Mouse (Mus musculus): ENCODE measurements around the gene Zfp963. TPM values are rescaled to one million over a fixed set of nuclear protein-coding genes. Genes with fewer than 3 reads are reported as not detected.

Zfp963 gene
- polyA plus RNA-seq, 1 experiment from 2014 or later = 5.6 TPM

GRCm38 (mm10) chr8:69771221-69771620 lies 21.5 kb upstream of the Zfp963 start:
- Histone ChIP-seq H3K4me2 (ENCODE audit: low read length) (no peak overlapping the region), H3K9ac (ENCODE audit: low read length) (no peak overlapping the region), H3K27ac (ENCODE audit: low read depth) (no peak overlapping the region), H3K4me3 (ENCODE audit: low read depth, low read length) (no peak overlapping the region), H3K4me1 (replicated peaks; ENCODE audit: control insufficient read depth, insufficient read depth, low read length) (peaks cover 20% of the 10 kb centered on the region), H3K9me3 (ENCODE audit: control insufficient read depth, low read length) (peaks cover 2% of the 10 kb centered on the region; the same call in 1 of the 2 replicates), H3K36me3 (ENCODE audit: control insufficient read depth, insufficient read depth, low read length) (peaks cover 42% of the 10 kb centered on the region), H3K27me3 (replicated peaks; ENCODE audit: control insufficient read depth, insufficient read depth, low read length) (no peaks in the 10 kb centered on the region)
- DNase-seq (ENCODE audit: low spot score) (peak; percentile 42), ATAC-seq (replicated peaks; ENCODE audit: low FRiP score, low TSS enrichment, low read depth) (no peak)
- 83% methylated on average over 9 of the region's 9 CpGs for WGBS

- 94% methylated on average over 4 of the region's 4 CpGs for WGBS
- Histone ChIP-seq H3K27ac (ENCODE audit: low read depth) (no peak overlapping the region), H3K9me3 (ENCODE audit: control insufficient read depth, low read length) (peaks cover 2% of the 10 kb centered on the region; the same call in 1 of the 2 replicates), H3K4me3 (ENCODE audit: low read depth, low read length) (no peak overlapping the region), H3K4me1 (replicated peaks; ENCODE audit: control insufficient read depth, insufficient read depth, low read length) (no peaks in the 10 kb centered on the region), H3K9ac (ENCODE audit: low read length) (no peak overlapping the region), H3K36me3 (ENCODE audit: control insufficient read depth, insufficient read depth, low read length) (peaks cover 68% of the 10 kb centered on the region), H3K4me2 (ENCODE audit: low read length) (no peak overlapping the region), H3K27me3 (replicated peaks; ENCODE audit: control insufficient read depth, insufficient read depth, low read length) (no peaks in the 10 kb centered on the region)
- ATAC-seq (replicated peaks; ENCODE audit: low FRiP score, low TSS enrichment, low read depth) (no peak), DNase-seq (ENCODE audit: low spot score) (peak; percentile 20)
Measured at GRCm38 (mm10) chr8:69761814-69762445, 12.2 kb upstream of the Zfp963 start.

DNA sequence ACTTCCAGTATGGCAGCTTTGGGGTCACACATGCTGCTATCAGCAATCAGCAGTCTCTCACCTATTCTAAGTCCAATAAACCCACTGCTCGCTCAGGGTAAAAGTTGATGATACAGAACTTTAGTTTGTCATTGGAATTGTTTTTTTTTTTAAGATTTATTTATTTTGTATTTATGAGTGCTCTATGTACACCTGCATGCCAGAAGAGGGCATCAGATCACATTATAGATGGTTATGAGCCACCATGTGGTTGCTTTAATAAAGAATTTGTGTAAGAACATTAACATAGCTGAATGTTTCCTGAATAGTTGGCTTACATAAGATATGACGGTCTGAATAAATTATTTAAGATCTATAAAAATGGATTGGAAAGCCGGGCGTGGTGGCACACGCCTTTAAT lies 8.5 kb upstream of the Zfp963 start:
- WGBS = 95% methylated on average over 5 of the region's 5 CpGs
- ATAC-seq (replicated peaks; ENCODE audit: low FRiP score, low TSS enrichment, low read depth) (no peak), DNase-seq (ENCODE audit: low spot score) (no peak)
- Histone ChIP-seq H3K9ac (ENCODE audit: low read length) (no peak overlapping the region), H3K4me1 (replicated peaks; ENCODE audit: control insufficient read depth, insufficient read depth, low read length) (no peaks in the 10 kb centered on the region), H3K36me3 (ENCODE audit: control insufficient read depth, insufficient read depth, low read length) (peaks cover 47% of the 10 kb centered on the region), H3K4me2 (ENCODE audit: low read length) (no peak overlapping the region), H3K27ac (ENCODE audit: low read depth) (no peak overlapping the region), H3K9me3 (ENCODE audit: control insufficient read depth, low read length) (no peaks in the 10 kb centered on the region), H3K27me3 (replicated peaks; ENCODE audit: control insufficient read depth, insufficient read depth, low read length) (no peaks in the 10 kb centered on the region), H3K4me3 (ENCODE audit: low read depth, low read length) (no peak overlapping the region)

GRCm38 (mm10) chr8:69752437-69752836 lies 2.7 kb upstream of the Zfp963 start:
- ATAC-seq (replicated peaks; ENCODE audit: low FRiP score, low TSS enrichment, low read depth) = no peak
- 87% methylated on average over 2 of the region's 2 CpGs for WGBS
- Histone ChIP-seq H3K36me3 (ENCODE audit: control insufficient read depth, insufficient read depth, low read length) (peaks cover 18% of the 10 kb centered on the region; the same call in 1 of the 2 replicates), H3K4me3 (ENCODE audit: low read depth, low read length) (no peak overlapping the region), H3K9ac (ENCODE audit: low read length) (no peak overlapping the region), H3K27ac (ENCODE audit: low read depth) (no peak overlapping the region), H3K9me3 (ENCODE audit: control insufficient read depth, low read length) (no peaks in the 10 kb centered on the region), H3K4me2 (ENCODE audit: low read length) (no peak overlapping the region), H3K4me1 (replicated peaks; ENCODE audit: control insufficient read depth, insufficient read depth, low read length) (peaks cover 7% of the 10 kb centered on the region), H3K27me3 (replicated peaks; ENCODE audit: control insufficient read depth, insufficient read depth, low read length) (no peaks in the 10 kb centered on the region)
- peak; percentile 16 for DNase-seq (ENCODE audit: low spot score)

- DNase-seq (ENCODE audit: low spot score) = no peak
Measured at GRCm38 (mm10) chr8:69741231-69741630, 8.5 kb downstream of the Zfp963 start.

DNA sequence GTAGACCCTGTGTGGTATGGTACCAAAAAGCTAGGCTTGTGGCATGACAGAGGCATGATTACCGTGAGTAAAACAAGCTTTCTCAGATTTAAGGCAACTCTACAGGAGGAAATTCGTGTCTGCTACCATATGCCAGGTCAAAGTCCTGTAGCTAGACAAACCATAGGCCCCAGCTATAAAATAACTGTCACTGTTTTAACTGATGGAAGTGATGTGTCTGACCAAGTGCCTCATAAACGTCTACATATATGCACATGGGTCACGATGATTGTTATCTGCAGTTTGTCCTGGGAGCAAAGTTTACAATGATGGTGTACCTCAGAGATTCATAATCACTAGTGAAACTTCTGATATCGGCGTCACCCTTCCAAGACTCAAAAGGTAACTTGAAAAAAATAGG lies 9.0 kb downstream of the Zfp963 start:
- no peak overlapping the region for H3K4me2 ChIP-seq (ENCODE audit: low read length)
- DNase-seq (ENCODE audit: low spot score) (no peak), ATAC-seq (replicated peaks; ENCODE audit: low FRiP score, low TSS enrichment, low read depth) (no peak)
- H3K36me3 ChIP-seq (ENCODE audit: control insufficient read depth, insufficient read depth, low read length) = peaks cover 13% of the 10 kb centered on the region
- H3K27ac ChIP-seq (ENCODE audit: low read depth) = no peak overlapping the region
- WGBS = 73% methylated on average over 6 of the region's 6 CpGs
- no peak overlapping the region for H3K4me3 ChIP-seq (ENCODE audit: low read depth, low read length)
- H3K27me3 ChIP-seq (replicated peaks; ENCODE audit: control insufficient read depth, insufficient read depth, low read length) = no peaks in the 10 kb centered on the region
- H3K4me1 ChIP-seq (replicated peaks; ENCODE audit: control insufficient read depth, insufficient read depth, low read length) = no peaks in the 10 kb centered on the region
- H3K9me3 ChIP-seq (ENCODE audit: control insufficient read depth, low read length) = no peaks in the 10 kb centered on the region
- H3K9ac ChIP-seq (ENCODE audit: low read length) = no peak overlapping the region

More at GRCm38 (mm10) chr8:69741231-69741630, 8.5 kb downstream of the Zfp963 start:
- ATAC-seq (replicated peaks; ENCODE audit: low FRiP score, low TSS enrichment, low read depth) = no peak
- Histone ChIP-seq H3K9me3 (ENCODE audit: control insufficient read depth, low read length) (no peaks in the 10 kb centered on the region), H3K9ac (ENCODE audit: low read length) (no peak overlapping the region), H3K4me2 (ENCODE audit: low read length) (no peak overlapping the region), H3K4me3 (ENCODE audit: low read depth, low read length) (no peak overlapping the region), H3K27ac (ENCODE audit: low read depth) (no peak overlapping the region), H3K27me3 (replicated peaks; ENCODE audit: control insufficient read depth, insufficient read depth, low read length) (no peaks in the 10 kb centered on the region), H3K36me3 (ENCODE audit: control insufficient read depth, insufficient read depth, low read length) (peaks cover 13% of the 10 kb centered on the region), H3K4me1 (replicated peaks; ENCODE audit: control insufficient read depth, insufficient read depth, low read length) (no peaks in the 10 kb centered on the region)
- 69% methylated on average over 2 of the region's 2 CpGs for WGBS

- Histone ChIP-seq H3K4me1 (replicated peaks; ENCODE audit: control insufficient read depth, insufficient read depth, low read length) (no peaks in the 10 kb centered on the region), H3K4me3 (ENCODE audit: low read depth, low read length) (no peak overlapping the region), H3K27ac (ENCODE audit: low read depth) (no peak overlapping the region), H3K27me3 (replicated peaks; ENCODE audit: control insufficient read depth, insufficient read depth, low read length) (no peaks in the 10 kb centered on the region), H3K36me3 (ENCODE audit: control insufficient read depth, insufficient read depth, low read length) (no peaks in the 10 kb centered on the region), H3K9ac (ENCODE audit: low read length) (no peak overlapping the region), H3K9me3 (ENCODE audit: control insufficient read depth, low read length) (no peaks in the 10 kb centered on the region), H3K4me2 (ENCODE audit: low read length) (no peak overlapping the region)
- WGBS = 72% methylated on average over 1 of the region's 1 CpGs
- DNase-seq (ENCODE audit: low spot score) (no peak), ATAC-seq (replicated peaks; ENCODE audit: low FRiP score, low TSS enrichment, low read depth) (no peak)
Measured at GRCm38 (mm10) chr8:69735495-69735894, 14.3 kb downstream of the Zfp963 start.

DNA sequence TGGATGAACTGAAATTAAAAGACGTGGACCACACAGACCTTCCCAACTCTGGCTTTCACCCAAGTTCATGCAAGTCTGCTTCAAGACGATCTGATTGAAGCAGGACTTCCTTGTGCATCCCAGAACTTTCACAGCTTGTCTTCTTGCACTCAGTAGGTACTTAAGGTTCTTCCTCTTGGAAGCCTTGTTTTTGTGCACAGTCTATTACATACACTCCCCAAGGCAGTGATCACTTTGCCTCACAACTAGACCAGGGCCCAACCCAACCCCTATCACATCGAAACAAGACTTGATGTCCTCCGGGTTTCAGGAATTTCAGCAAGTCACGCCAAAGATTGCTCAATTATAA lies 32.6 kb downstream of the Zfp963 start:
- H3K4me2 ChIP-seq (ENCODE audit: low read length) = peak overlapping the region; percentile 44
- no peak overlapping the region for H3K9ac ChIP-seq (ENCODE audit: low read length)
- ATAC-seq (replicated peaks; ENCODE audit: low FRiP score, low TSS enrichment, low read depth) = peak; percentile 38; the same call in 1 of the 2 replicates
- no peaks in the 10 kb centered on the region for H3K9me3 ChIP-seq (ENCODE audit: control insufficient read depth, low read length)
- no peak for DNase-seq (ENCODE audit: low spot score)
- H3K27me3 ChIP-seq (replicated peaks; ENCODE audit: control insufficient read depth, insufficient read depth, low read length) = no peaks in the 10 kb centered on the region
- H3K27ac ChIP-seq (ENCODE audit: low read depth) = peak overlapping the region; percentile 55; the same call in 1 of the 2 replicates
- H3K4me3 ChIP-seq (ENCODE audit: low read depth, low read length) = peak overlapping the region; percentile 12
- peaks cover 11% of the 10 kb centered on the region for H3K36me3 ChIP-seq (ENCODE audit: control insufficient read depth, insufficient read depth, low read length)
- peaks cover 15% of the 10 kb centered on the region; the same call in 1 of the 2 replicates for H3K4me1 ChIP-seq (replicated peaks; ENCODE audit: control insufficient read depth, insufficient read depth, low read length)
- 43% methylated on average over 5 of the region's 5 CpGs for WGBS

Measured in intestine, embryonic 14.5 days (tissue).